Mouse (Mus musculus): ENCODE results near the gene Txn1.

Txn1 gene

GRCm38 (mm10) chr4:57942892-57943291 lies 13.3 kb downstream of the Txn1 start:
- no peak for DNase-seq (ENCODE audit: low spot score)

- DNase-seq (ENCODE audit: low spot score), result no peak
These were observed 15.6 kb downstream of the Txn1 start for GRCm38 (mm10) chr4:57940631-57941030.

- no peak for DNase-seq (ENCODE audit: low spot score)
These were observed 18.9 kb downstream of the Txn1 start for GRCm38 (mm10) chr4:57937292-57937691.

GRCm38 (mm10) chr4:57934181-57934580 lies 22.0 kb downstream of the Txn1 start:
- no peak for DNase-seq (ENCODE audit: low spot score)

GRCm38 (mm10) chr4:57930559-57931170 lies 25.5 kb downstream of the Txn1 start:
- no peak for DNase-seq (ENCODE audit: low spot score)

GRCm38 (mm10) chr4:57927464-57928205 lies 28.6 kb downstream of the Txn1 start:
- DNase-seq (ENCODE audit: low spot score), result no peak

- DNase-seq (ENCODE audit: low spot score), result no peak
These were observed 31.6 kb downstream of the Txn1 start for GRCm38 (mm10) chr4:57924556-57925071.

GRCm38 (mm10) chr4:57922171-57922570 lies 34.0 kb downstream of the Txn1 start:
- DNase-seq (ENCODE audit: low spot score), result no peak

- no peak for DNase-seq (ENCODE audit: low spot score)
These were observed 35.7 kb downstream of the Txn1 start for GRCm38 (mm10) chr4:57920522-57920921.

- no peak for DNase-seq (ENCODE audit: low spot score)
These were observed 36.5 kb downstream of the Txn1 start for GRCm38 (mm10) chr4:57919494-57920423.

GRCm38 (mm10) chr4:57916711-57917110 lies 39.5 kb downstream of the Txn1 start:
- no peak for DNase-seq (ENCODE audit: low spot score)

- DNase-seq (ENCODE audit: low spot score), result no peak
These were observed 40.0 kb downstream of the Txn1 start, which contains the start of gene D630039A03Rik for GRCm38 (mm10) chr4:57916201-57916661. D630039A03Rik (minus strand) TSS chr4:57916297.

GRCm38 (mm10) chr4:57915216-57915965 lies 40.8 kb downstream of the Txn1 start:
- DNase-seq (ENCODE audit: low spot score), result peak; percentile 47

- DNase-seq (ENCODE audit: low spot score), result no peak
These were observed 41.7 kb downstream of the Txn1 start for GRCm38 (mm10) chr4:57914193-57915190.

GRCm38 (mm10) chr4:57913021-57913420 lies 43.2 kb downstream of the Txn1 start:
- DNase-seq (ENCODE audit: low spot score), result no peak

GRCm38 (mm10) chr4:57908860-57909259 lies 47.4 kb downstream of the Txn1 start:
- no peak for DNase-seq (ENCODE audit: low spot score)

GRCm38 (mm10) chr4:57906708-57907107 lies 49.5 kb downstream of the Txn1 start:
- no peak for DNase-seq (ENCODE audit: low spot score)

- DNase-seq (ENCODE audit: low spot score), result no peak
These were observed 51.6 kb downstream of the Txn1 start for GRCm38 (mm10) chr4:57904638-57905037.

GRCm38 (mm10) chr4:57904211-57904610 lies 52.0 kb downstream of the Txn1 start:
- DNase-seq (ENCODE audit: low spot score), result peak; percentile 51

GRCm38 (mm10) chr4:57902619-57903018 lies 53.6 kb downstream of the Txn1 start:
- DNase-seq (ENCODE audit: low spot score), result no peak
